Mouse (Mus musculus) G1E (cell line): Measurements from ENCODE around the gene Fyb.

ENCODE experiments used
- CTCF ChIP-seq: IDR thresholded peaks from 2 replicates; pipeline ENCODE4 v1.5.1; 2012; ENCODE audit warnings: low read depth, low read length, inconsistent platforms, mixed read lengths
- GATA1 ChIP-seq: IDR thresholded peaks from 2 replicates; pipeline ENCODE4 v1.6.1; 2012; ENCODE audit warnings: borderline replicate concordance, low read length, inconsistent platforms, mixed read lengths

DNA sequence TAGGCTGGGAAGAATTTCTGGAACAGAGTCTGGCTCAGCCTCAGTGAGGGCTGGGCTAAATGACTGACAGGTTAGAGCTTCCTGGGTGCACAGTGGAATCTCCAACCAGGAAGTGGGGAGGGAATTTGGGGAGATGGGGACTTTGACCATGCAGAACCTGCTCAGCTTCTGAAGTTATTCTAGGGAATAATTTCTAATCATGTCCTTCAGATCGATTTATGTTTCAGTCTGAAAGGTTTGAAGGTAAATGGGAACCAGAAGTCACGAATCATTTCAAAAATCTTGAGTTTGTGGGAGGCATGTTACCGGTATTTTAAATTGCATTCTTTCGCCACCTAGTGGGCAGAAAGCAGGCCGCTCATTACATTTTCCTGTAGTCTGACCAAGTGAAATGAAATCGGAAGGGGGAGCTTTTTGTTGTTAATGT, 103.0 kb downstream of the Fyb start:
- TF ChIP-seq CTCF: 0 out of 2 replicates have a peak, but pooled peaks have one; percentile 24
- no peak for TF ChIP-seq GATA1
